Mouse (Mus musculus): Measurements from ENCODE around the gene Ier5. TPM values are rescaled to one million over a fixed set of nuclear protein-coding genes. Genes with fewer than 3 reads are reported as not detected.
A peak's percentile ranks its signal among the peaks of the same experiment; 100 is the strongest.

Gene Ier5
- polyA plus RNA-seq, 1 experiment from 2014 or later: 12.2 TPM

DNA sequence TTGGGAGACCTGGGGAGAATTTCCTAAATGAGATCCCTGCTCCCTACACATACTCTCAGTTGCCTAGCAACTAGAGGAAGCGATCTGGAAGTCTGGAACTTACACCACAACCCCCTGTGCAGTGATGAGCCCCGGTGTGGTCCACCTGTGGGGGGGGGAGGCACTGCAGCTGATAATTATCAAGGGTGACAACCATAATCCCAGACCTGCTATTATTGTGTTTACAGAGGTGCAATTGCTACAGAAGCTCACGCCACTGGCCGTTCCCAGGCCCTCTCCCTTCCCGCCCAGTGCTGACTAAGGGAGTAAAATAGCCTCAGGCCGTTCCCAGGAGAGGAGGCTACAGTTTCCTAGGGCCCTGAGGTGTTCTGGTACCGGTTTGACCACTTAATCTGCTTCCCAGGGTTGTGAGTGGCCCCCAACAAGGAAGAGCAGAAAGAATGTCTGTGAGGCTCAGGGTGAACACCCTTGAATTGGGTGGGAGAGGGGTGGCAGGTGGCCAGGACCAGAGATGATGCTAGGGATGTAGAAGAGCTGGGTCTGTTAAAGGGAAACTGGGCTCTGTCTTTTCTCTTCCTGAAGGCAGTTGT, 28.1 kb downstream of the Ier5 start:
- no peak overlapping the region for H3K4me3 ChIP-seq
- 22% methylated on average over 7 of the region's 7 CpGs for WGBS
- 0 out of 2 replicates have a peak, but pooled peaks cover 3% of the 10 kb centered on the region for H3K27me3 ChIP-seq
- ATAC-seq: no peak
- H3K4me1 ChIP-seq: peaks cover 36% of the 10 kb centered on the region
- H3K4me2 ChIP-seq: no peak overlapping the region
- H3K9me3 ChIP-seq (replicated peaks): no peaks in the 10 kb centered on the region
- H3K27ac ChIP-seq: no peak overlapping the region
- no peaks in the 10 kb centered on the region for H3K36me3 ChIP-seq (ENCODE audit: poor library complexity, severe bottlenecking)
- no peak overlapping the region for H3K9ac ChIP-seq

DNA sequence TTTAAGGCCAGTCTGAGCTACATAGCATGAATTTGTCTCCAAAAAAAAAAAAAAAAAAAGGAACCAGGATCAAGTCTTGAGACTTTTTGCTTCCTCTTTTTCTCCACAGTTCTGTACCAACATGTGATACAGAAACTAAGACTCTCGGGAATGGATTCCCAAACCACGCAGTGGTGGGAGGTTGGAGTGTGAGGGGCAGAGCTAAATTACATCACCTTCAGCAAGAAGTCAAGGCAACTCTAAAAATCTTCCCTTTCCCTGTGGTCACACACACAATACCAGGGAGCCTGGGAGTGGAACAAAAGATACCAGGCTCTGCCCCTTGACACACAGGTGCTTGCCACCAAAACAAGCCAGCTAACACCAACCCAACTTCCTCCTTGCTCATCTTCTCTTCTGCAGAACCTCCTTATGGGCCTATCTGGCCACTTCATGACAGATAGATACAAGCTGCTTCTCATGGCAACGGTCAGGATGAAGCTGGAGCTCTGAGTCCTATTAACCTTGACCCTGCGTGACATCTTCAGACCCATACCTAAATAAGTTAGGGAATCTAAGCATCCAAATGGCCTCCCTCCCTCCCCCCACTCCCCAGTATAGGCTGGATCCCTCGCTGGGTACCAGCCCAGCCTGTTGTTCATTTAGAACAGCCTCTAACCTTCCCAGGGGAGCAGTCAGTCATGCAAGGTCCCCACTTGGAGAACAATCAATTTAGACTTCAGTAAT, 28.7 kb downstream of the Ier5 start:
- 53% methylated on average over 5 of the region's 5 CpGs for WGBS
- no peak for ATAC-seq

DNA sequence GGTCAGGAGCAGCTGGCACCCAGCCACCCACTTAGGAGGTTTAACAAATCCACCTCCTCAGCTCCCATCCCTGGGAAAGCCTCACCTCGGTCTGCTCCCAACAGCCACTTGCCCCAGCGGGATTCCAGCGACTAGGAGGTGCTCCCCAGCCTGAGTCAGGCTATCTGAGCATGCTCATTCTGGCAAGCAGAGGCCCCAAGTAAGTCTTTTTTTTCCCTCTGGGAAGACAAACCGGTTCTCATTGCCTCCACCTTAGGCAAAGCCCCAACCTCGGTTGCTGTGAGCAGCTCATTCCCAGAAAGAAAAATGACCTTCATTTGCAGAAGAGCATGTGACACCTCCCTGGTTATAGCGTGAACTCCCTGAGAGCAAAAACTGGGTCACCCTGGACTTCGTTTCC, 29.7 kb downstream of the Ier5 start:
- Histone ChIP-seq H3K27me3 (0 out of 2 replicates have a peak, but pooled peaks cover 3% of the 10 kb centered on the region), H3K27ac (no peak overlapping the region), H3K4me2 (no peak overlapping the region), H3K9ac (no peak overlapping the region), H3K9me3 (replicated peaks) (no peaks in the 10 kb centered on the region), H3K36me3 (ENCODE audit: poor library complexity, severe bottlenecking) (no peaks in the 10 kb centered on the region), H3K4me3 (no peak overlapping the region), H3K4me1 (peaks cover 36% of the 10 kb centered on the region)
- WGBS: 67% methylated on average over 7 of the region's 7 CpGs
- no peak for ATAC-seq

More for the DNA sequence above, 28.7 kb downstream of the Ier5 start:
- Histone ChIP-seq H3K4me1 (peaks cover 36% of the 10 kb centered on the region), H3K4me3 (no peak overlapping the region), H3K27me3 (0 out of 2 replicates have a peak, but pooled peaks cover 3% of the 10 kb centered on the region), H3K27ac (no peak overlapping the region), H3K9me3 (replicated peaks) (no peaks in the 10 kb centered on the region), H3K36me3 (ENCODE audit: poor library complexity, severe bottlenecking) (no peaks in the 10 kb centered on the region), H3K9ac (no peak overlapping the region), H3K4me2 (no peak overlapping the region)

DNA sequence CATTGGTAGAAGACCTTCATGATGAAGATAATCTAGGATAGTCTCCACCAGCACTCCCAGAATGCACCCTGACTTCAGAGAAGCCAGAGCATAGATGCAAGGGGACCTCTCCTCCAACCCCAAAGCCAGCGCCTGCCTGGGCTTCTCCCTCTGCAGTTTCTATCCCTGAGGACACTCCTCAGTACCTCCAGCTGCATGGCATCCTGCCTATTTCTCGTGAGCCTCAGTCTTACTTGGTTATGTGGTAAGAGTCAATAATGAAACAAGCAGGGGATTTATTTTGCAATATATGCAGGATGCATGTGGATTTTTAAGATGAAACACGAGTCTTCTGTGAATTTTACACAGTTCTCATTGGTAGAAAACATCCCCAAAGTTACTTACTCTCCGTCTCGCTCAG, 33.2 kb downstream of the Ier5 start:
- H3K27me3 ChIP-seq: no peaks in the 10 kb centered on the region
- H3K4me2 ChIP-seq: no peak overlapping the region
- H3K4me3 ChIP-seq: no peak overlapping the region
- H3K9ac ChIP-seq: no peak overlapping the region; the same call in 1 of the 2 replicates
- ATAC-seq: no peak
- WGBS: 86% methylated on average over 5 of the region's 5 CpGs
- peaks cover 16% of the 10 kb centered on the region for H3K4me1 ChIP-seq
- no peak overlapping the region for H3K27ac ChIP-seq
- no peaks in the 10 kb centered on the region for H3K36me3 ChIP-seq (ENCODE audit: poor library complexity, severe bottlenecking)
- no peaks in the 10 kb centered on the region for H3K9me3 ChIP-seq (replicated peaks)

DNA sequence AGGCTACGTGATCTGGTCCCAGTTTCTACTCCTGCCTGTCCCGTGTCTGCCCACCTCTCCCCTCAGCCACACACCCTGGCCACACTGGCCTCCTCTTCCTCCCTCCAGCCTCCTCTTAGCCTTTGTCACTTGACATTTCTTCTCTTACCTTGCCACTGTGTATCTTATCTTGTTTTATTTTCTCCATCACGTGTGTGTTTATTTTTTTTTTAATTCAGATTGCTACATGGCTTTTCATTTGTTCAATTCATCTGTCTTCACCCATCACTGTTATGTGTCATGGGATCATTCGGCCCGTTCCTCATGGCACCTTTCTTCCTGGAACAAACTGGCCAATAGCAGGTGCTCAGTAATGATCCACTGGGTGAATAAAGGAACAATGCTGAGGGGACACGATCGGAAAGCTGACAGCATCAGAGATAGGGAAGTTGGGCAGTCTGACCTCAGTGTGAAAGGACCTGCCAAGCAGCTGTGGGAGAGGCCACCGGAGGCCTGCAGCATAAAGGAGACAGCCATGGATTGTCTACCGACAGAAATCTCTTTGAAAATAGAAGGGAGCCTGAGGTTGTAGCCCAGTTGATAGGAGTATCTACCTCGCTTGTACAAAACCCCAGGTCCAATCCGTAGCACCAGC, 34.3 kb downstream of the Ier5 start:
- Histone ChIP-seq H3K4me1 (peaks cover 20% of the 10 kb centered on the region), H3K27ac (no peak overlapping the region), H3K9ac (no peak overlapping the region), H3K36me3 (ENCODE audit: poor library complexity, severe bottlenecking) (no peaks in the 10 kb centered on the region), H3K27me3 (no peaks in the 10 kb centered on the region), H3K4me3 (no peak overlapping the region), H3K4me2 (no peak overlapping the region), H3K9me3 (replicated peaks) (no peaks in the 10 kb centered on the region)
- no peak for ATAC-seq
- WGBS: 78% methylated on average over 11 of the region's 11 CpGs

DNA sequence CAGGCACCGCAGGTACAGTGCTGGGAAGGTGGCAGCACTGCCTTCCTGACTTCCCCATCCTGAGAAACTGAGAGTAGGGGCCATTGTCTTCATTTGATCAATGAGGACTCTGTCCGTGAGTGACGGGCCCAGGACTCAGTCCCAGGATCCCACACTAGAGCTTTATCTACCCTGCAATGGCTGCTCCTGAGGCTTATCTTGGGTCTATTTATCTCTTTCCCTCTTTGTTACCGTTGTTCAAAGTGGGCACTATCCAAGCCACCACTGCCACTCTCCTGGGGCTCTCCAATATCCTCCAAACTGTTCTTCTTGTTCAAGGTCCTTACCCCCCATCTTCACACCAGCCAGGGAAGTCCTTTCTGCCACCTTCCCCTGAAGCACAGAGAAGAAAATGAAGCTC, 34.8 kb downstream of the Ier5 start:
- no peaks in the 10 kb centered on the region for H3K27me3 ChIP-seq
- no peak overlapping the region for H3K27ac ChIP-seq
- no peak overlapping the region for H3K4me3 ChIP-seq
- H3K4me2 ChIP-seq: no peak overlapping the region
- peaks cover 25% of the 10 kb centered on the region for H3K4me1 ChIP-seq
- no peaks in the 10 kb centered on the region for H3K36me3 ChIP-seq (ENCODE audit: poor library complexity, severe bottlenecking)
- WGBS: 75% methylated on average over 4 of the region's 4 CpGs
- no peak for ATAC-seq
- H3K9me3 ChIP-seq (replicated peaks): no peaks in the 10 kb centered on the region
- no peak overlapping the region for H3K9ac ChIP-seq

DNA sequence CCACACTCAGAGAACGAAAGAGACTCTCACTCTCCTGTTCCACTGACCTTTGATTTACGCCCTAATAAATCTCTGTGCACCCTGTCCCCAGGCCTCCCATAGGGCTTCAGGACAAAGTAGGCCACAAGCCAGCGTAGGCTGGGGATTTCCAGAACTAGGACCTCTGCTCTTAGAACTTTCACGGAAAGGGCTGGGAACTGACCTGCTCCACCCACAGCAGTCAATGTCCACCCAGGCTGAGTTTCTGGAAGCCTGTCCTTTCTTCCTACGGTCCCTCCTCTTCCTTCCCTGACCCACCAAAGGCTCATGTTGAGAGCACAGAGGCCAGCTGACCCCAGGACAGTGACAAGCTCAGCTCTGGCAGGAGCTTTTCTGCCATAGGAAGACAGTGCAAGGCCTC, 35.3 kb downstream of the Ier5 start:
- no peak for ATAC-seq
- Histone ChIP-seq H3K36me3 (ENCODE audit: poor library complexity, severe bottlenecking) (no peaks in the 10 kb centered on the region), H3K4me3 (no peak overlapping the region), H3K4me1 (peaks cover 30% of the 10 kb centered on the region), H3K27ac (no peak overlapping the region), H3K9me3 (replicated peaks) (no peaks in the 10 kb centered on the region), H3K4me2 (no peak overlapping the region), H3K27me3 (no peaks in the 10 kb centered on the region), H3K9ac (no peak overlapping the region)
- 88% methylated on average over 5 of the region's 5 CpGs for WGBS

DNA sequence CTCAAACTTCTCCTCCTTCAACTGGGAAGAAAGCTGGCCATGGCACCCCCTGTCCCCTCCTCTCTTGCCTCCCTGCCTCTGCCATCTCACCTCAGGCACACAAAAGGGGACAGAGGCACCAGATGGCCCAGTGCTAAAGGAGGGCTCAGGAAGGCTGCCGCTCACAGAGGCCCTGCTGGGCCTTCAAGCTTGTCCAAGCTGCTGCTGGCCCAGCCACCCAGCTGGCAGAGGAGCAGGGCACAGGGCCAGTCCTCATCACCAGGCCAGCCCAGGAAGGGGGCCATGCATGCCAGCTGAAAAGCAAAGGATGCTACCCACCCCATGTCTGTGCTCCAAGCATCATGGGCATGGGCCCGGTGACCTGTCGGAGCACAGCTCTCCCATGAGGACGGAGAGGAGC, 36.5 kb downstream of the Ier5 start:
- ATAC-seq: peak; percentile 81
- 75% methylated on average over 4 of the region's 4 CpGs for WGBS
- Histone ChIP-seq H3K9ac (no peak overlapping the region), H3K36me3 (ENCODE audit: poor library complexity, severe bottlenecking) (no peaks in the 10 kb centered on the region), H3K4me3 (no peak overlapping the region), H3K27ac (no peak overlapping the region), H3K4me2 (no peak overlapping the region), H3K27me3 (no peaks in the 10 kb centered on the region), H3K9me3 (replicated peaks) (no peaks in the 10 kb centered on the region), H3K4me1 (peaks cover 32% of the 10 kb centered on the region)

DNA sequence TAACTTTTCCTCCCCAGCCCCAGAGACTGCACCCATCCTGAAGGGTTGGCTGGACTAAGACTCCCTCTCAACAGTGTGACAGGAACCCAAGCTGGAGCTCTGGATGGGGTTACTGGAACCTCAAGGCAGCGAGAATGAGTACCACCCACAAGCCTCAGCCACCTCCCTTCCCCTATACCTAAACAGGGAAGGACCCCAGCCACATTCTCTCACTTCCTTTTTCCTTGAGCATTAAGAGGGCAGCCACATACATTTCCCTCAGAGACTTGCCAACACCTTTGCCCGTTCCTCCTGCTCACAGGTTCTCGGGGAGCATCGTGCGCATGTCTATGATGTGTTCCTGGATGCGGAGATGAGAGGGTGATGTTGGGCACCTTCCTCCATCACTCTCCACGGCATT, 37.4 kb downstream of the Ier5 start:
- Histone ChIP-seq H3K4me2 (no peak overlapping the region), H3K27ac (no peak overlapping the region), H3K36me3 (ENCODE audit: poor library complexity, severe bottlenecking) (no peaks in the 10 kb centered on the region), H3K27me3 (no peaks in the 10 kb centered on the region), H3K9ac (no peak overlapping the region), H3K4me1 (peaks cover 32% of the 10 kb centered on the region), H3K4me3 (no peak overlapping the region), H3K9me3 (replicated peaks) (no peaks in the 10 kb centered on the region)
- 92% methylated on average over 7 of the region's 7 CpGs for WGBS
- no peak for ATAC-seq

DNA sequence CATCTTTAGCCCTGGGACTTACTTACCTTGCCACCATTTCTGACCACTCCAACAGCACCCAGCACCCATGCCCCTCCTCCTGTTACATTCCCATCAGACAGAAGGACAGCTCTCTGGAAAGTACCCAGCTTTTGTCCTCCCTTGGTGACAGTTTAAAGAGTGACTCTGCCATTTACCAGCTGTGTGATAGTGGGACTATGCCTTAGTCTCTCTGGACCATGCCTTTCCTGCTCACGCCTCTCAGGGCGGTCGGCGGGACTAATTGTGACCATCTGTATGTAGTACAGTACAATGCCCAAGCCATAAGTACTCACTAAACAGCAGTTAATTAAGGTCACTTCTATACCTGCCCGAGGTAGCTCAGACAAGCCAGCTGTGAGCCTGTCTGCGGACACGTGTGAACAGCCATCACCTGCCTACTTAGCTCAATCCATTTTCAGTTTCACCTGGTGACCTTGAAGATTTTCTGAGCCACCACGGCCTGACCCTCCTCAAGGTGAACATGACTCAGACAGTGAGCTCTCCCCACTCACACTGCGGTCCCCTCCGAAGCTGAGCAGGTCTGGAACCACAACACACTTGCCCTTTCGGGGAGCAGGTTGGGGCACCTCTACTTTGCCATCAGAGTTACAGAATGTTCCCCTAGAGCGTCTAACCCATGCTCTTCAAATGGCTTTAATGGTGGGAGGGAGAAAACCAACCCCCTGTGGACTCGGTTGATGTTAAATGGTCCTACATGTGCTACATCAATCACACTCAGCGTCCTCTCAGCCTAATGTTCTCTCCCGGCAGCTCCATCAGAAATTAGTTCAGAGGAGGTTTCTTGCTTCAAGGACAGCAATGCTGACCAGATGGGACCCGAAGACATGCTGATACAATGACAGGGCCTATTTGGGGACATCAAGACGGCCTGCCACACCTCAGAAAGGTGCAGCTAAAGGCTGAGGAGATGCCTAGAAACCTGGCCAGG, 38.3 kb downstream of the Ier5 start:
- peak overlapping the region; percentile 25; the same call in 1 of the 2 replicates for H3K27ac ChIP-seq
- no peak overlapping the region for H3K4me2 ChIP-seq
- no peak overlapping the region for H3K4me3 ChIP-seq
- no peaks in the 10 kb centered on the region for H3K27me3 ChIP-seq
- peaks cover 35% of the 10 kb centered on the region for H3K4me1 ChIP-seq
- H3K36me3 ChIP-seq (ENCODE audit: poor library complexity, severe bottlenecking): no peaks in the 10 kb centered on the region
- no peaks in the 10 kb centered on the region for H3K9me3 ChIP-seq (replicated peaks)
- H3K9ac ChIP-seq: no peak overlapping the region
- ATAC-seq: no peak
- 80% methylated on average over 17 of the region's 17 CpGs for WGBS

DNA sequence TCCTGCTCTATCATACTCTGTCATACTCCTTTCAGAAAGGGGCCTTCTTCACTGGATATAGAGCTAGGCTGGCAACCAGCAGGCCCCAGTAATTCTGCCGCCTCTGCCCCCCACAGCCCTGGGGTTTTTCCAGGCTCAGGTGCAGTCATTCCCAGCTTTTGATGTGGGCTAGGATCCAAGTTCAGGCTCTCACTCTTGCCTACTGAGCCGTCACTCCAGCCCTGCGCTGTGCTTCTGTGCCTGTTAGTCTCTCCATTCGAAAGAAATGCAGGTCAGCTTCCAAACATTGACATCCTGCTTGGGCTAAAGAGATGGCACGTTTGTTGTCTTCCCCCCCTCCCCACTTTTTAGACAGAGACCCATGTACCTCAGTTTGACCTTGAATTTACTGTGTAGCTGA, 39.2 kb downstream of the Ier5 start:
- Histone ChIP-seq H3K4me1 (peaks cover 41% of the 10 kb centered on the region), H3K4me3 (no peak overlapping the region), H3K9ac (no peak overlapping the region; the same call in 1 of the 2 replicates), H3K9me3 (replicated peaks) (no peaks in the 10 kb centered on the region), H3K4me2 (no peak overlapping the region), H3K36me3 (ENCODE audit: poor library complexity, severe bottlenecking) (no peaks in the 10 kb centered on the region), H3K27me3 (no peaks in the 10 kb centered on the region), H3K27ac (peak overlapping the region; percentile 25)
- no peak for ATAC-seq
- 52% methylated on average over 5 of the region's 5 CpGs for WGBS
